Mouse (Mus musculus): ENCODE data around the gene Gramd1b.

The Gramd1b gene

GRCm38 (mm10) chr9:40459304-40460280 is 71.6 kb downstream of the Gramd1b start:
- no peak for DNase-seq (ENCODE audit: extremely low read depth, low read depth, low spot score)

- DNase-seq (ENCODE audit: extremely low read depth, low read depth, low spot score) = no peak
Observed at GRCm38 (mm10) chr9:40458559-40459303, 72.5 kb downstream of the Gramd1b start.

DNA sequence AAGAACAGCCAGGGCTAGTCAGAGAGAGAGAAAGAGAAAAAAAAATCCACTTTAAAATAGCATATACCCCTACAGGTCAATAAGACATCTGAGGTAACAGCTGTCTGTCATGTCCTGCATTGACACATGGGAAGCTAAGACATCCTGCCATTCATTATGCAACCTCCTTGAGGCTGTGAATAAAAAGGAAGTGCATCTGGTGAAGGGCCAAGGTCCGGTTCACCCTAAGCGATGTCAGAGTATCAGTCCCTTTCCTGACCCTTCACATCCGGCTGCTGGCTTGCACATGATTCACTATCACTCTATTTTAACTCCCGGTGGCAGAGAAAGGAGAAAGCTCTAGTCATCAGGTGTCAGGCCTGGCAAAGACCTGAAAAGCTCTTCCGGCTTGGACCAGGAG is 73.7 kb downstream of the Gramd1b start:
- DNase-seq (ENCODE audit: extremely low read depth, low read depth, low spot score) = no peak

DNA sequence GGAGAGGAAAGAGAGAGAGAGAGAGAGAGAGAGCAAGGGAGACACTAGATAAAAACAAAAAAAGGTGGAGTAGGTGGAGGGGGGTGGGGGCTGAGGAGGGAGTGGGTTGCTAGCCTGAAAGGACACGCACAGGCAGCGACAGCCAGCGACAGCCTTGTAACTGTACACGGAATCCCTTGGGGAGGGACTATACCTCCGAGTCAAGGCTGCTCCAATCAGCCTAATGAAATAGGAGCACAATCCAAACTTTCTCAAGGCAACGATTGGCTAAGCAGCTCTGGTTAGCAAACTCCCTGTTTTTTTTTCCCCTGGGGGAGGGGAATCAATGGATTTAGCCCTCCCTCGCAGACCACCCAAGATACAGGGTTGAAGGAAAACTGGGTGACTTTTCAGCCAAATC is 75.0 kb downstream of the Gramd1b start:
- DNase-seq (ENCODE audit: extremely low read depth, low read depth, low spot score) = no peak

DNA sequence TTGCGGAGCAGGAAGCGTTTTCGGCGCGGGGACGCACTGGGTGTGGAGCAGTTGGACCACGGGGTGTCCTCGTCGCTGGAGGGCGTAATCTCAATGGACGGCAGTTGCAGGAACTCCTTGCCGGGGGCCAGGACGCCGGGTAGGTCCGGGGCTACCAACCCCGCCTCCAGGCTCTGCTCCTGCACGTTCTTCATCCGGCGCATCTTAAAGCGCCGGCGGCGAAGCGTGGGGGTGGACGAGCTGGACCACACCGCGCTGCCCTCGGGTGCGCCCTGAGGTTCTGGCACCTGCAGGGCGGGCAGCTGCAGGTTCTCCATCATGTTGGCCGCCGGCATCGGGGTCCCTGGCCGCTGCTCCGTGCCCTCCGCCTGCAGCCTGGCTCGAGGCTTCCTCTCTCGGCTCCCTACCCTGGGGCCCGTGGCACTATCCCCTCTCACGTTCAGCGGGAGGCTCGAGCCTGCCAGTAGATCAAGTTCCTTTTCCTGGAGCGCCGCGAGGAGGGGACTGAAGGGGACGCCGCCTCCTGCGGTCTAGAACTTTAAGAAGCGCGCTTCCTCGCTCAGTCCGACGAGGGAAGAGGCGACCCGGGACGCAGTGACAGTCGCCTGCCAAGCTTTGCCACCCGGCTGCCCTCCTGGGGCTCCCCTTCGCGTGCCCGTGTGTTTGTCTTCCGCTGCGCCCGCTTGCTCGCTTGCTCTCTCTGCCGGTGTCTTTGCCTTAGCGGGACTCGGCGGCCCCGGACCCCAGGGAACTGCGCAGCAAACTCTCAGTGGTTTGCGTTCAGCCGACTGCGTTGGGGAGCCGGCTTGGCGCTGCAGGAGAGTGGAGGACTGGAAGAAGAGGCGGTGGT is 75.6 kb downstream of the Gramd1b start:
- DNase-seq (ENCODE audit: extremely low read depth, low read depth, low spot score) = no peak

DNA sequence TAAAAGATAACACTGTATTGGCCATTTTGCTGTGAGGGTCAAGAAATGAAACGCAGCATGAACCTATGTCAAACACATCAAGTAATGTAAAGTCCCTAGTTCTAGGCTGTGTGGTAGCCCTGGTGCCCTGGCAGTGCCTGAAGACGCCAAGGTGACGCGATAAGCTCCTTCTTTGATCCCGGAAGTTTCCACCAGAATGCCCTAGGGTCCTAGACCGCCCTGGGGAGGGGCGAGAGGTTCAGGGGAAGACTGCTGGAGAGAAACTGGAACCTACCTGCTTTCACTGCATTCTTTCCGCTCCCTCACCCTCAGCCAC is 76.2 kb downstream of the Gramd1b start:
- DNase-seq (ENCODE audit: extremely low read depth, low read depth, low spot score) = no peak

GRCm38 (mm10) chr9:40453889-40454288 is 77.3 kb downstream of the Gramd1b start:
- DNase-seq (ENCODE audit: extremely low read depth, low read depth, low spot score) = no peak

GRCm38 (mm10) chr9:40452208-40452607 is 79.0 kb downstream of the Gramd1b start:
- no peak for DNase-seq (ENCODE audit: extremely low read depth, low read depth, low spot score)

- no peak for DNase-seq (ENCODE audit: extremely low read depth, low read depth, low spot score)
Observed at GRCm38 (mm10) chr9:40450776-40451175, 80.4 kb downstream of the Gramd1b start.

DNA sequence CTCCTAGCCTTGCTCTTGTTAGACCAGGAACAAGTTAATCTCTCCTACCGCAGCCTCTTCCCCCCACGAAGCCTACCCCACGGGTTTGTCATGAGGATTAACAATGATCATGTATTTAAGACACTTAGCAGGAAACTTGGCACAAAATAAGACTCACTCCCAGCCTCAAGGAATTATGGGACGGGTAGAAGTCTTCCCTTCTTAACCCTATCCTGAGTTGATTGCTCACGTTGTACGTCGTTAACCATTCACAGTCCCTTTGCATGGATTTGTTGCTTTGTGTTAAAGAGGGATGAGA is 80.8 kb downstream of the Gramd1b start:
- peak; percentile 56 for DNase-seq (ENCODE audit: extremely low read depth, low read depth, low spot score)

GRCm38 (mm10) chr9:40449610-40450416 is 81.4 kb downstream of the Gramd1b start:
- DNase-seq (ENCODE audit: extremely low read depth, low read depth, low spot score) = no peak

DNA sequence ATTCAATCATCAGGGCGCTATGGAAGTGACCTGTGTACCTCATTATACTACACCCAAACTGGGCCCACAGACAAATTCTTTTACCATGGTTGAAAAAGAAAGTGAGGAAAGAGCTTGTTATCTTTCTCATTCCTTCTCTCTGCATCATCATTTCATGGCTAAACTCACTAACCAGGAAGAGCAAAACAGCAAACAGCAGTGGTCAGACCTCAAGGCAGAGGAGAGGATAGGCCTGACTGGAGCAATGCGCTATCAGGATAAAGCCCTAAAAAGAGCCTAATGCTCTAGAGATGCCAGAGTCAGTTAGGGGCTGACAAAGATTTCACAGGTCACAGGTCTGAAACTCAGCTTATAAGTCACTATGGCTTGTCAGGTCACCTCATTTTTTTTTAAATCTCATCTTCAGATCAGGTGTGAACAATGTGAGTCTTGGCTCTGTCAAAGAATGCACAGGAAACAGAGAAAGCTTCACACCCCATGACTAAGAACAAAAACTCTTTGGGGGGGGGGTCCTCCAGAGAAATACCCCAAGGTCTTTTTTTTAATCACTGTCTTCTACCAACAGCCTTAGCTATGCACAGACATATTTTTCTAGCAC is 82.4 kb downstream of the Gramd1b start:
- DNase-seq (ENCODE audit: extremely low read depth, low read depth, low spot score) = no peak

DNA sequence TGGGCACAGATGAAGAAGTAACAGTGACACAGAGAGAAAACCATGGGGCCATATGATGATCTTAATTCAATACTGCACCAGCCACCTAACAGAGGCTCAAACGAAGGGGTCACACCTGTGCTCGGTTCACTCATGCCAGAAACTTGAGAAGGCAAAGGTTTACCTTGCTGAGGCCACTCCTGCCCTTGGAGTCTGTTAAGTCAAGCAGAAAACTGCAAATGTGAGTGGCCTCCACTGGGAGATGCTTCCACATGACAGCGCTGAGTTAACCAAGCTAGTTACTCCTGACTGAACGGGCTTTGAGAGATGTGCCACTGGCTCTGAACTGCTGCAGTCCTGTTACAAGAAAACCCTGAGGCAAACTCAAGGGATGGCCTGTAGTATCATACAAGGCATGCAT is 83.9 kb downstream of the Gramd1b start:
- no peak for DNase-seq (ENCODE audit: extremely low read depth, low read depth, low spot score)

GRCm38 (mm10) chr9:40444961-40445360 is 86.2 kb downstream of the Gramd1b start:
- no peak for DNase-seq (ENCODE audit: extremely low read depth, low read depth, low spot score)

- DNase-seq (ENCODE audit: extremely low read depth, low read depth, low spot score) = no peak
Observed at GRCm38 (mm10) chr9:40442784-40443183, 88.4 kb downstream of the Gramd1b start.

GRCm38 (mm10) chr9:40439973-40440687 is 91.1 kb downstream of the Gramd1b start:
- no peak for DNase-seq (ENCODE audit: extremely low read depth, low read depth, low spot score)

DNA sequence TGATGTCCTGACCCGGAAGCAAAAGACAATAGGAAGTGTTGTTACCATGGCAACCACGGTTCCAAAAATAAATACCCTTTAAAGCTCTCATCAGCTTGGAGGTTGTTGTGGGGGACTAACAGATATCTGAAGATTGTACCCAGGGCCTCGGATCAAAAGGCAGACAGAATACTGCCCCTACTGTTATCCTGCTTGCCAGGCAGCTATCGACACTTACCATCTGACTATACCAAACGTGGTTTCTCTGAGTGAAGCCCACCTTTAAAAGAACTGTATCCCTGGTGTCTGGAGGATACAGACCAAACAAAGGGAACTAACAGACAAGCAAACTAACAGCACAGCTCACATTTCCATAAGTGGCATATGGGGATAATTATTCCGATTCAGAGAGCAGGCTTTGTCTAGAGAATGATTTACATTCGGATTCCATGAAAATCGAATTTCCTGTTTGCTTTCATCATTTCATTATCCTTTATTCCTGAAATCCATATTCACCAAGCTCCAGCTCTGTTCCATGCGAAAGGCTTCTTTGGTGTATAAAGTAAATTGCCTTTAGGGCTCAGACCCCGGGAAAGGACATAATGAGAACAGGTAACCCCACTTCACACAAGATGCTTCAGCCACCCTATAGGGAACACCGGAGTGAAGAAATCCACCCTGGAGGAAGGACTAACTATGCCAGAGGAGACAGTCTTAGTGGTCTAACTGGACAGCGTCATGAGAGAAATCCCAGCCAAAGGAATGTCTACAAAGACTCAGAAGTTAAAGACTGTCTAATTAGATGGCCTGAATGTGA is 92.3 kb downstream of the Gramd1b start:
- no peak for DNase-seq (ENCODE audit: extremely low read depth, low read depth, low spot score)

DNA sequence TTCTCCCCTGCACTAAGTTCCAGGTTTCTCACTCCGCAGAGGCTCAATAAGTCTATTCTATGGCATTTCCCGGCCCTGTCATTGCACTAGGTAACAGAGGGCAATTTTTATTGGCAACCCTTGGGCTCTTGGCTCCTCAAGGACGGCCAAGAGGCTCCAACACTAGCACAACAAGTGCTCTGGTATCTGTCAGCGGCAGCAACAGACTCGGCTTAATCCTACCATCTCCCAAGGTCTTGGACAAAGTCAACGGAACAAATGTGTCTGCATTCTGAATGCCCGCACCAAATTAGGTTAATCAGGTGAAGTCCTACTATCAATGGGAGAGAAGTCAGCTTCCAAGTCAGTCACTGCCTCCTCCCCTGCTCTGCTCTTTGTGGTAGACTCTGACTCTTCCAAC is 93.3 kb downstream of the Gramd1b start:
- DNase-seq (ENCODE audit: extremely low read depth, low read depth, low spot score) = no peak

- DNase-seq (ENCODE audit: extremely low read depth, low read depth, low spot score) = no peak
Observed at GRCm38 (mm10) chr9:40433286-40433685, 97.9 kb downstream of the Gramd1b start.
